Mouse (Mus musculus): ENCODE data around the gene Msrb1. TPM values are rescaled to one million over a fixed set of nuclear protein-coding genes. Genes with fewer than 3 reads are reported as not detected.
A peak's percentile ranks its signal among the peaks of the same experiment; 100 is the strongest.

The Msrb1 gene
- total RNA-seq (2021), result 10 to 100 TPM; 40.5 to 46.2 TPM

GRCm38 (mm10) chr17:24736330-24737051 lies at the start of gene Msrb1:
Gene Msrb1, plus strand, starts transcription at chr17:24736642.
- DNase-seq (ENCODE audit: extremely low spot score in 1 of 2, low spot score in 1 of 2), result peak; percentile 64 to 74

GRCm38 (mm10) chr17:24687146-24687595 lies 49.3 kb upstream of the Msrb1 start:
- no peak for DNase-seq (ENCODE audit: extremely low spot score in 1 of 2, low spot score in 1 of 2)

GRCm38 (mm10) chr17:24687599-24687998 lies 48.8 kb upstream of the Msrb1 start:
- no peak for DNase-seq (ENCODE audit: extremely low spot score in 1 of 2, low spot score in 1 of 2)

GRCm38 (mm10) chr17:24689251-24690081 lies 47.0 kb upstream of the Msrb1 start, which contains the start of gene Syngr3:
Gene Syngr3, minus strand, starts transcription at chr17:24689955.
- peak; percentile 49 to 50 for DNase-seq (ENCODE audit: extremely low spot score in 1 of 2, low spot score in 1 of 2)

- DNase-seq (ENCODE audit: extremely low spot score in 1 of 2, low spot score in 1 of 2), result no peak
These were observed 44.1 kb upstream of the Msrb1 start for GRCm38 (mm10) chr17:24692385-24692784.

- DNase-seq (ENCODE audit: extremely low spot score in 1 of 2, low spot score in 1 of 2), result no peak
These were observed 41.0 kb upstream of the Msrb1 start for GRCm38 (mm10) chr17:24695326-24696010.

GRCm38 (mm10) chr17:24696011-24696697 lies 40.3 kb upstream of the Msrb1 start, which contains the start of the genes Gfer and Noxo1:
Gene Gfer, minus strand, starts transcription at chr17:24696156.
Gene Noxo1, plus strand, starts transcription at chr17:24696234.
- peak; percentile 66 to 72 for DNase-seq (ENCODE audit: extremely low spot score in 1 of 2, low spot score in 1 of 2)

- no peak for DNase-seq (ENCODE audit: extremely low spot score in 1 of 2, low spot score in 1 of 2)
These were observed 38.5 kb upstream of the Msrb1 start for GRCm38 (mm10) chr17:24697985-24698384.

- no peak for DNase-seq (ENCODE audit: extremely low spot score in 1 of 2, low spot score in 1 of 2)
These were observed 37.7 kb upstream of the Msrb1 start for GRCm38 (mm10) chr17:24698715-24699114.

GRCm38 (mm10) chr17:24699473-24699872 lies 37.0 kb upstream of the Msrb1 start:
- no peak for DNase-seq (ENCODE audit: extremely low spot score in 1 of 2, low spot score in 1 of 2)

- DNase-seq (ENCODE audit: extremely low spot score in 1 of 2, low spot score in 1 of 2), result no peak
These were observed 35.2 kb upstream of the Msrb1 start for GRCm38 (mm10) chr17:24701251-24701650.

GRCm38 (mm10) chr17:24705821-24706220 lies 30.6 kb upstream of the Msrb1 start:
- no peak for DNase-seq (ENCODE audit: extremely low spot score in 1 of 2, low spot score in 1 of 2)

- peak; percentile 94 for DNase-seq (ENCODE audit: extremely low spot score in 1 of 2, low spot score in 1 of 2)
These were observed 29.3 kb upstream of the Msrb1 start, which contains the start of gene Tbl3 for GRCm38 (mm10) chr17:24706982-24707800. Gene Tbl3, minus strand, starts transcription at chr17:24707660.

- no peak for DNase-seq (ENCODE audit: extremely low spot score in 1 of 2, low spot score in 1 of 2)
These were observed 28.5 kb upstream of the Msrb1 start for GRCm38 (mm10) chr17:24707801-24708425.

- DNase-seq (ENCODE audit: extremely low spot score in 1 of 2, low spot score in 1 of 2), result no peak
These were observed 27.8 kb upstream of the Msrb1 start for GRCm38 (mm10) chr17:24708646-24709045.

GRCm38 (mm10) chr17:24715556-24715955 lies 20.9 kb upstream of the Msrb1 start:
- DNase-seq (ENCODE audit: extremely low spot score in 1 of 2, low spot score in 1 of 2), result no peak

GRCm38 (mm10) chr17:24716166-24716682 lies 20.2 kb upstream of the Msrb1 start:
- no peak for DNase-seq (ENCODE audit: extremely low spot score in 1 of 2, low spot score in 1 of 2)

- no peak for DNase-seq (ENCODE audit: extremely low spot score in 1 of 2, low spot score in 1 of 2)
These were observed 18.5 kb upstream of the Msrb1 start, which contains the start of the genes Rnf151 and Rps2 for GRCm38 (mm10) chr17:24717943-24718342. Gene Rnf151, minus strand, starts transcription at chr17:24718063. Gene Rps2, plus strand, starts transcription at chr17:24718116.
